Mouse (Mus musculus) heart, adult 2 months (tissue): ENCODE data around the gene Has3.

Experiments used
- CTCF ChIP-seq: fragments of 200-600 bp; IDR thresholded peaks from 2 replicates; pipeline ENCODE4 v1.8.1; 2022; ENCODE audit warnings: antibody characterized with exemption, mild to moderate bottlenecking, moderate library complexity
- EP300 ChIP-seq: fragments of 200-500 bp; IDR thresholded peaks from 2 replicates; pipeline ENCODE4 v1.6.1; 2011; ENCODE audit warnings: low read depth, low read length, control low read depth; ENCODE audit not compliant: insufficient read depth
- POLR2A ChIP-seq: fragments of 200-500 bp; IDR thresholded peaks from 2 replicates; pipeline ENCODE4 v1.6.1; 2011; ENCODE audit warnings: mild to moderate bottlenecking, low read depth, low read length, control low read depth; ENCODE audit not compliant: insufficient read depth

DNA sequence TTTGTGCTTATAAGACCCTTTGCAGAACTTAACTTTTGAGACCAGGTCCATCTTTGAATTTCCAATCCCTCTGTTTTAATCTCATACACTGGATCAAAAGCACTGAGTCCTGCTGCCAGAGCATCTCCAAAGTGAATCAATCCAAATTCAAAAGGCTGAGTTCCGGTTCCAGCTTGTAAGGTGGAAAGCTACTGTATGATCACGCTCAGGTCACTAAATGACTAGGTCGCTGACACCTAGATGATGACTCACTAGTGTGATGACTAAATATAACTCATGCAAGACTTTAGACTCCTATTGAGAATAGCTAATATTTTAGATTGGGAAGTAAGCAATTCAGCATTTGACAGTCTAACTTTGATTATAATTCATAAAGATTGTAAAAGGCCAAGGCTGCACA, 18.8 kb downstream of the Has3 start:
- TF ChIP-seq CTCF (no peak), POLR2A (no peak), EP300 (no peak)
